8 mouse cellular contexts compared by ENCODE assay signal in the genomic region with DNA sequence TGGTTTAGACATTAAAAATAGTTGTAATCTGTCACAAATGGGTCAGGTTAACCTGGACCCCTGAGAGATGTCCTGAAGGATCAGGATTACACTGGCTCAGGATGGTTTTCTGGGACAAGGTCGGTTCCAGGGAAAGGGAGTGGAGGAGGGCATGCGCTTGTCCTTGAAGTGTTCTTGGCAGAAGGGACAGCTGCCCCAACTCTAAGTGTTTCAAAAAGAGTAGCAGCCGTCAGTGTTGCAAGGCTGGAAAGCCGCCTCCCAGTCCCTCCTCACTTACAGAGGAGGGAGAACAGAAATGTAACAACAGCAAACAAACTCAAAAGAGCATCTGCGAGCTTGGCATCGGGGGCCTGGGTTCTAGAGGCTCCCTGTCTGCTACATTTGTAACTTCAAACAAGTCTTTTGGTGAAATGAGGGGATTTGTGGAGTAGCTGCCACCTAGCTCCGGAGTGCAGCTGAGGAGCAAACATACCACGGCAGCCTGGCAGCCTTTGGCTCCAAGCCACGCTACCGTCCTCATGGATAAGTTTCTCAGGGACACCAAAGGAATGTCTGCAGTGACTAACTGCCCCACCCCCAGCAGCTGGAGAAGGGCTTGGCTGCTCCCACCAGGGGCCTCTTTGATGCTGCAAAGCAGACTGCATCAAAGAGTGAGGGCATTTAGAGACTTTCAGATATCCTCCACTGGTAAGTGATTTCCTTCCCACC. TPM values are rescaled to one million over a fixed set of nuclear protein-coding genes. Genes with fewer than 3 reads are reported as not detected.
DNase-seq lines count a peak whose midpoint lies in the region; ATAC-seq and TF ChIP-seq lines count a peak whose summit lies in the region.

No protein-coding gene starts in this region.

- in situ Hi-C loops in Patski (cut with MboI; ENCODE audit: low pct_unique_long_range_greater_than_20kb) = no loop called here

- H3K36me3 ChIP-seq in limb, embryonic 13.5 days = peaks cover 3% of the 10 kb centered on the region; the same call in 1 of the 2 replicates
- H3K36me3 ChIP-seq in neural tube, embryonic 13.5 days = 0 out of 2 replicates have a peak, but pooled peaks cover 9% of the 10 kb centered on the region
- no peaks in the 10 kb centered on the region for H3K36me3 ChIP-seq in thymus, adult 2 months (ENCODE audit: control insufficient read depth, insufficient read depth, low read length)

- no peak for TF ChIP-seq POLR2A in thymus, adult 2 months (IDR thresholded peaks at IDR 0.05; ENCODE audit: control insufficient read depth, extremely low read depth, insufficient read depth, low read length, poor library complexity)

- H3K27ac ChIP-seq in limb, embryonic 13.5 days = no peak overlapping the region
- H3K27ac ChIP-seq in neural tube, embryonic 13.5 days (replicated peaks) = peak overlapping the region; percentile 65
- no peak overlapping the region for H3K27ac ChIP-seq in thymus, adult 2 months (ENCODE audit: control insufficient read depth, insufficient read depth, low read length)

- H3K4me1 ChIP-seq in limb, embryonic 13.5 days = peaks cover 22% of the 10 kb centered on the region
- peaks cover 66% of the 10 kb centered on the region for H3K4me1 ChIP-seq in neural tube, embryonic 13.5 days (replicated peaks)
- H3K4me1 ChIP-seq in thymus, adult 2 months (replicated peaks; ENCODE audit: control insufficient read depth, insufficient read depth, low read length) = no peaks in the 10 kb centered on the region

- peak; percentile 27 to 34 for DNase-seq in frontal cortex, postnatal 10 days (ENCODE audit: low spot score in 2 of 2)
- DNase-seq in frontal cortex, postnatal 36 days (ENCODE audit: low spot score in 2 of 2) = no peak
- peak; percentile 13 for DNase-seq in Patski (ENCODE audit: low read depth, low spot score)
- peak; percentile 74 for DNase-seq in embryo, embryonic 9.5 days (ENCODE audit: extremely low spot score)
- peak; percentile 37 to 47 for DNase-seq in heart, postnatal 10 days
- DNase-seq in thymus, adult 2 months = no peak

- H3K4me3 ChIP-seq in limb, embryonic 13.5 days = no peak overlapping the region
- H3K4me3 ChIP-seq in neural tube, embryonic 13.5 days = no peak overlapping the region
- no peak overlapping the region for H3K4me3 ChIP-seq in thymus, adult 2 months (ENCODE audit: control insufficient read depth, insufficient read depth, low read length)

- 20% methylated on average over 10 of the region's 10 CpGs for WGBS in limb, embryonic 13.5 days
- 20% methylated on average over 10 of the region's 10 CpGs for WGBS in neural tube, embryonic 13.5 days
- 36% methylated on average over 10 of the region's 10 CpGs for WGBS in thymus, adult 2 months

- peak; percentile 73 for ATAC-seq in Patski
- ATAC-seq in limb, embryonic 13.5 days (ENCODE audit: low FRiP score, low read depth) = 0 out of 2 replicates have a peak, but pooled peaks have one; percentile 45
- ATAC-seq in neural tube, embryonic 13.5 days (ENCODE audit: low read depth) = peak; percentile 49; the same call in 1 of the 2 replicates

- H3K9me3 ChIP-seq in limb, embryonic 13.5 days = no peaks in the 10 kb centered on the region
- H3K9me3 ChIP-seq in neural tube, embryonic 13.5 days = no peaks in the 10 kb centered on the region

- POLR2A ChIA-PET in Patski (lab: Charles Lee) = no interaction called here

- CTCF ChIA-PET in Patski (lab: Charles Lee) = no interaction called here

- no peaks in the 10 kb centered on the region for H3K27me3 ChIP-seq in Patski
- peaks cover 3% of the 10 kb centered on the region; the same call in 1 of the 2 replicates for H3K27me3 ChIP-seq in limb, embryonic 13.5 days
- no peaks in the 10 kb centered on the region for H3K27me3 ChIP-seq in neural tube, embryonic 13.5 days
- no peaks in the 10 kb centered on the region for H3K27me3 ChIP-seq in thymus, adult 2 months (ENCODE audit: control insufficient read depth, insufficient read depth, low read length)

- intact Hi-C loops in heart, postnatal 10 days (cut with DNase I) = no loop called here

- no peak for TF ChIP-seq CTCF in Patski (IDR thresholded peaks at IDR 0.05)
- no peak for TF ChIP-seq CTCF in thymus, adult 2 months (IDR thresholded peaks at IDR 0.05; ENCODE audit: borderline replicate concordance, control insufficient read depth, extremely low read depth, insufficient read depth, low read length, poor library complexity)

- peak overlapping the region; percentile 25 for H3K4me2 ChIP-seq in limb, embryonic 13.5 days (replicated peaks)
- peak overlapping the region; percentile 27; the same call in 1 of the 2 replicates for H3K4me2 ChIP-seq in neural tube, embryonic 13.5 days

- 0 out of 2 replicates have a peak overlapping the region, but pooled peaks have one; percentile 43 for H3K9ac ChIP-seq in limb, embryonic 13.5 days
- H3K9ac ChIP-seq in neural tube, embryonic 13.5 days = no peak overlapping the region

RNA-seq across cellular contexts. Expression of a gene that starts 44.5 kb away (rescaled TPM):
- polyA plus RNA-seq in Patski (2021) = 17.5 TPM
- total RNA-seq in heart, postnatal 10 days (2021) = 1 to 10 TPM; 4.1 to 4.7 TPM
- 4.5 and 5.6 TPM in 2 replicates for polyA plus RNA-seq in limb, embryonic 13.5 days (2015; fragmentation: Nextera tagmentation; extraction: Ambion mirVana)
- polyA plus RNA-seq in neural tube, embryonic 13.5 days (2015; fragmentation: Nextera tagmentation; extraction: Ambion mirVana) = 26.4 and 28.0 TPM in 2 replicates
- 5.8 and 6.2 TPM in 2 replicates for polyA plus RNA-seq in thymus, adult 2 months (2012; rRNA removed)

Comparison
In these comparisons a context has a peak if more than half of its experiments do, and no peak if none do; other contexts are left out.
1. DNase-seq: peak in frontal cortex, postnatal 10 days (2 of 2), Patski (single experiment), embryo, embryonic 9.5 days (single experiment) and heart, postnatal 10 days (2 of 2); none in frontal cortex, postnatal 36 days (0 of 2) and thymus, adult 2 months (single experiment).
2. Peak in every context shown above with its lines, with median percentiles within 50 percentile points of each other: ATAC-seq.